Mouse (Mus musculus) B cell, adult 67 days (primary cell): ENCODE data around the gene Gm26920. TPM values are rescaled to one million over a fixed set of nuclear protein-coding genes. Genes with fewer than 3 reads are reported as not detected.

Source experiments
- total RNA-seq, 2 experiments: library from RNA; stranded (reverse); gene quantifications; 4 replicates each; pipeline ENCODE4 v1.2.4; 2023

Gene Gm26920
- not detected for total RNA-seq

GRCm38 (mm10) chr7:30090092-30090969 lies at the start of gene Gm26920, which contains the start of gene Zfp566:
Gene Gm26920, minus strand, starts transcription at chr7:30090410.
Gene Zfp566, minus strand, starts transcription at chr7:30090527.

GRCm38 (mm10) chr7:30121308-30122187 lies 31.3 kb upstream of the Gm26920 start, which contains the start of gene Zfp382:
Gene Zfp382, plus strand, starts transcription at chr7:30121942.

GRCm38 (mm10) chr7:30094646-30095429 lies 4.6 kb upstream of the Gm26920 start, which contains the start of gene Zfp260:
Gene Zfp260, plus strand, starts transcription at chr7:30094777.

GRCm38 (mm10) chr7:30072146-30073028 lies 17.8 kb downstream of the Gm26920 start, which contains the start of gene Zfp82:
Gene Zfp82, minus strand, starts transcription at chr7:30072900.

GRCm38 (mm10) chr7:30050882-30051548 lies 39.2 kb downstream of the Gm26920 start, which contains the start of gene Zfp14:
Gene Zfp14, minus strand, starts transcription at chr7:30051380.

Other genes with a start within 250 kb of the Gm26920 start
- gene Zfp940, start 236.7 kb downstream of the Gm26920 start, total RNA-seq: 1 to 10 TPM; 3.9 to 5.1 TPM
- 10 to 100 TPM; 14.2 to 17.1 TPM for gene Zfp420, start 230.4 kb downstream of the Gm26920 start, total RNA-seq
- 10 to 100 TPM in 1 of 2 experiments, 1 to 10 TPM in 1; 9.9 to 14.7 TPM for gene Zfp27, start 183.8 kb downstream of the Gm26920 start, total RNA-seq
- 1 to 10 TPM; 6.1 to 6.6 TPM for gene Zfp383, start 182.2 kb downstream of the Gm26920 start, total RNA-seq
- 10 to 100 TPM; 10.6 to 12.3 TPM for gene Zfp74, start 136.3 kb downstream of the Gm26920 start, total RNA-seq
- 10 to 100 TPM; 17.1 to 24.5 TPM for gene Zfp568, start 106.5 kb downstream of the Gm26920 start, total RNA-seq
- gene Zfp14, start 39.0 kb downstream of the Gm26920 start, total RNA-seq: 1 to 10 TPM; 4.7 to 5.9 TPM
- 1 to 10 TPM; 5.9 to 7.3 TPM for gene Zfp82, start 17.5 kb downstream of the Gm26920 start, total RNA-seq
- 10 to 100 TPM in 1 of 2 experiments, 1 to 10 TPM in 1; 7.1 to 12.0 TPM for gene Zfp566, start 117 bp upstream of the Gm26920 start, total RNA-seq
- gene Zfp260, start 4.4 kb upstream of the Gm26920 start, total RNA-seq: 10 to 100 TPM; 33.0 to 37.9 TPM
- 10 to 100 TPM; 14.4 to 18.9 TPM for gene Zfp382, start 31.5 kb upstream of the Gm26920 start, total RNA-seq
- 10 to 100 TPM; 50.1 to 55.0 TPM for gene Zfp146, start 79.3 kb upstream of the Gm26920 start, total RNA-seq
- gene Cox7a1, start 93.7 kb upstream of the Gm26920 start, total RNA-seq: not detected
- gene Capns1, start 108.4 kb upstream of the Gm26920 start, total RNA-seq: 100 to 1,000 TPM; 183 to 185 TPM
- 10 to 100 TPM; 46.5 to 48.1 TPM for gene Polr2i, start 141.5 kb upstream of the Gm26920 start, total RNA-seq
- 10 to 100 TPM; 35.6 to 44.1 TPM for gene Tbcb, start 141.9 kb upstream of the Gm26920 start, total RNA-seq
- not detected for gene Ovol3, start 145.3 kb upstream of the Gm26920 start, total RNA-seq
- 1 to 10 TPM; 2.1 to 2.4 TPM for gene Thap8, start 189.7 kb upstream of the Gm26920 start, total RNA-seq
- 1 to 10 TPM; 4.6 to 9.2 TPM for gene Wdr62, start 190.0 kb upstream of the Gm26920 start, total RNA-seq
- gene Clip3, start 201.3 kb upstream of the Gm26920 start, total RNA-seq: not detected
- 10 to 100 TPM; 63.1 to 67.2 TPM for gene Alkbh6, start 218.3 kb upstream of the Gm26920 start, total RNA-seq
- 1 to 10 TPM; 2.2 to 3.6 TPM for gene Syne4, start 224.4 kb upstream of the Gm26920 start, total RNA-seq
- gene E130208F15Rik, start 231.3 kb upstream of the Gm26920 start, total RNA-seq: 1 to 10 TPM; 3.9 to 6.6 TPM
- 10 to 100 TPM; 11.4 to 20.5 TPM for gene Sdhaf1, start 233.5 kb upstream of the Gm26920 start, total RNA-seq